Mouse (Mus musculus): Measurements from ENCODE around the gene Cavin2. TPM values are rescaled to one million over a fixed set of nuclear protein-coding genes. Genes with fewer than 3 reads are reported as not detected.

Cavin2 gene
- total RNA-seq, 1 experiment = 0.13 TPM

DNA sequence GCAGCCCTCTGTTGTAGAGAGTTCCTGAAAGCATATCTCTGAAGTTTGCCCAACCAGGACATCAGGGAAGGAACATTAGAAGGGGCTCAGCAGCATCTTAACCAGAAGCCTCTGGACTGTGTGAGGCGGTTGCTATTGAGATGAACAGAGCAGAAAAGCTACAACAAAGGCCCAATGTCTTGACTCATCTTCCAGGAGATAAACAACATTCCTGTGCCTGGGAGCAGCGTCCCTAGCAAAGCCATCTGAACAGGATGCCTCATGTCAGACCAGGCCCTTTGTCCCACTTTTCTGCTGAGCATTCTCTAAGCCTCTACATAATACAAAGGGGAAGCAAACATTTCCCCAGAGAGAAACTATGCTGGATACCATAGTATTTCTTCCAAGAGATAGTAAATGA is 26.6 kb downstream of the Cavin2 start:
- TF ChIP-seq HCFC1 (IDR thresholded peaks at IDR 0.05; ENCODE audit: borderline replicate concordance, insufficient read depth, low read length) = no peak
- no peak for TF ChIP-seq MAFK (IDR thresholded peaks at IDR 0.05; ENCODE audit: insufficient read depth, low read depth, low read length)
- TF ChIP-seq ZC3H11A (IDR thresholded peaks at IDR 0.05; ENCODE audit: borderline replicate concordance, low read depth, low read length) = no peak
- no peak for TF ChIP-seq ZNF384 (IDR thresholded peaks at IDR 0.05; ENCODE audit: low read depth, low read length)
- no peak for TF ChIP-seq CHD2 (IDR thresholded peaks at IDR 0.05; ENCODE audit: low read depth, low read length)
- no peaks in the 10 kb centered on the region for H3K4me1 ChIP-seq (ENCODE audit: control insufficient read depth in 2 of 2, insufficient read depth in 2 of 2, low read length in 2 of 2, poor library complexity in 1 of 2)
- in situ Hi-C loops (cut with MboI; ENCODE audit: low sequenced_read_pairs in 2 of 2, unreplicated experiment in 2 of 2) = no loop called here
- H3K27ac ChIP-seq (ENCODE audit: insufficient read depth, low read depth, low read length, poor library complexity, severe bottlenecking) = no peak overlapping the region
- H3K36me3 ChIP-seq (ENCODE audit: control insufficient read depth, insufficient read depth, low read length, poor library complexity, severe bottlenecking) = no peaks in the 10 kb centered on the region
- H3K4me3 ChIP-seq (ENCODE audit: insufficient read depth in 1 of 2, low read depth in 1 of 2, low read length in 2 of 2, poor library complexity in 1 of 2, severe bottlenecking in 1 of 2) = no peak overlapping the region
- H3K9ac ChIP-seq (ENCODE audit: insufficient read depth, low read depth, low read length, poor library complexity, severe bottlenecking) = no peak overlapping the region
- DNase-seq (ENCODE audit: low read depth, low spot score) = no peak
- H3K9me3 ChIP-seq (ENCODE audit: control insufficient read depth, insufficient read depth, low read depth, low read length) = no peaks in the 10 kb centered on the region

GRCm38 (mm10) chr1:51323506-51323905 is 34.6 kb downstream of the Cavin2 start:
- no peak for DNase-seq (ENCODE audit: low read depth, low spot score)
- in situ Hi-C loops (cut with MboI; ENCODE audit: low sequenced_read_pairs in 2 of 2, unreplicated experiment in 2 of 2) = loop anchor here in 1 of 2 experiments (10.0 kb wide), 1 partner anchor 359 kb away; no protein-coding TSS in a partner anchor

GRCm38 (mm10) chr1:51328541-51328940 is 39.6 kb downstream of the Cavin2 start:
- H3K9me3 ChIP-seq (ENCODE audit: control insufficient read depth, insufficient read depth, low read depth, low read length) = no peaks in the 10 kb centered on the region
- in situ Hi-C loops (cut with MboI; ENCODE audit: low sequenced_read_pairs in 2 of 2, unreplicated experiment in 2 of 2) = loop anchor here in 1 of 2 experiments (10.0 kb wide), 1 partner anchor 364 kb away; no protein-coding TSS in a partner anchor

More at GRCm38 (mm10) chr1:51323506-51323905, 34.6 kb downstream of the Cavin2 start:
- Histone ChIP-seq H3K9me3 (ENCODE audit: control insufficient read depth, insufficient read depth, low read depth, low read length) (no peaks in the 10 kb centered on the region), H3K4me3 (ENCODE audit: insufficient read depth in 1 of 2, low read depth in 1 of 2, low read length in 2 of 2, poor library complexity in 1 of 2, severe bottlenecking in 1 of 2) (no peak overlapping the region), H3K36me3 (ENCODE audit: control insufficient read depth, insufficient read depth, low read length, poor library complexity, severe bottlenecking) (no peaks in the 10 kb centered on the region), H3K9ac (ENCODE audit: insufficient read depth, low read depth, low read length, poor library complexity, severe bottlenecking) (no peak overlapping the region), H3K4me1 (ENCODE audit: control insufficient read depth in 2 of 2, insufficient read depth in 2 of 2, low read length in 2 of 2, poor library complexity in 1 of 2) (no peaks in the 10 kb centered on the region), H3K27ac (ENCODE audit: insufficient read depth, low read depth, low read length, poor library complexity, severe bottlenecking) (no peak overlapping the region)
- TF ChIP-seq HCFC1 (IDR thresholded peaks at IDR 0.05; ENCODE audit: borderline replicate concordance, insufficient read depth, low read length) (no peak), MAFK (IDR thresholded peaks at IDR 0.05; ENCODE audit: insufficient read depth, low read depth, low read length) (no peak), ZC3H11A (IDR thresholded peaks at IDR 0.05; ENCODE audit: borderline replicate concordance, low read depth, low read length) (no peak)

GRCm38 (mm10) chr1:51332986-51333385 is 44.1 kb downstream of the Cavin2 start:
- Histone ChIP-seq H3K27ac (ENCODE audit: insufficient read depth, low read depth, low read length, poor library complexity, severe bottlenecking) (no peak overlapping the region), H3K36me3 (ENCODE audit: control insufficient read depth, insufficient read depth, low read length, poor library complexity, severe bottlenecking) (no peaks in the 10 kb centered on the region), H3K4me1 (ENCODE audit: control insufficient read depth in 2 of 2, insufficient read depth in 2 of 2, low read length in 2 of 2, poor library complexity in 1 of 2) (no peaks in the 10 kb centered on the region), H3K4me3 (ENCODE audit: insufficient read depth in 1 of 2, low read depth in 1 of 2, low read length in 2 of 2, poor library complexity in 1 of 2, severe bottlenecking in 1 of 2) (no peak overlapping the region), H3K9ac (ENCODE audit: insufficient read depth, low read depth, low read length, poor library complexity, severe bottlenecking) (no peak overlapping the region), H3K9me3 (ENCODE audit: control insufficient read depth, insufficient read depth, low read depth, low read length) (no peaks in the 10 kb centered on the region)
- no peak for DNase-seq (ENCODE audit: low read depth, low spot score)
- TF ChIP-seq HCFC1 (IDR thresholded peaks at IDR 0.05; ENCODE audit: borderline replicate concordance, insufficient read depth, low read length) (no peak), CHD2 (IDR thresholded peaks at IDR 0.05; ENCODE audit: low read depth, low read length) (no peak), ZC3H11A (IDR thresholded peaks at IDR 0.05; ENCODE audit: borderline replicate concordance, low read depth, low read length) (no peak)
- in situ Hi-C loops (cut with MboI; ENCODE audit: low sequenced_read_pairs in 2 of 2, unreplicated experiment in 2 of 2) = loop anchor here in 1 of 2 experiments (5.0 kb wide), 1 partner anchor 376 kb away; no protein-coding TSS in a partner anchor

More at GRCm38 (mm10) chr1:51328541-51328940, 39.6 kb downstream of the Cavin2 start:
- no peaks in the 10 kb centered on the region for H3K4me1 ChIP-seq (ENCODE audit: control insufficient read depth in 2 of 2, insufficient read depth in 2 of 2, low read length in 2 of 2, poor library complexity in 1 of 2)
- TF ChIP-seq HCFC1 (IDR thresholded peaks at IDR 0.05; ENCODE audit: borderline replicate concordance, insufficient read depth, low read length) (no peak), ZC3H11A (IDR thresholded peaks at IDR 0.05; ENCODE audit: borderline replicate concordance, low read depth, low read length) (no peak), MAFK (IDR thresholded peaks at IDR 0.05; ENCODE audit: insufficient read depth, low read depth, low read length) (no peak), CHD2 (IDR thresholded peaks at IDR 0.05; ENCODE audit: low read depth, low read length) (no peak), ZNF384 (IDR thresholded peaks at IDR 0.05; ENCODE audit: low read depth, low read length) (no peak)
- no peak overlapping the region for H3K9ac ChIP-seq (ENCODE audit: insufficient read depth, low read depth, low read length, poor library complexity, severe bottlenecking)
- H3K27ac ChIP-seq (ENCODE audit: insufficient read depth, low read depth, low read length, poor library complexity, severe bottlenecking) = no peak overlapping the region
- no peak for DNase-seq (ENCODE audit: low read depth, low spot score)
- H3K36me3 ChIP-seq (ENCODE audit: control insufficient read depth, insufficient read depth, low read length, poor library complexity, severe bottlenecking) = no peaks in the 10 kb centered on the region
- H3K4me3 ChIP-seq (ENCODE audit: insufficient read depth in 1 of 2, low read depth in 1 of 2, low read length in 2 of 2, poor library complexity in 1 of 2, severe bottlenecking in 1 of 2) = no peak overlapping the region
